Mouse (Mus musculus) heart, postnatal 0 days (tissue): ENCODE data around the gene Hoxd4. TPM values are rescaled to one million over a fixed set of nuclear protein-coding genes. Genes with fewer than 3 reads are reported as not detected.
A peak's percentile ranks its signal among the peaks of the same experiment; 100 is the strongest.

Experiments used
- ATAC-seq: fragments of 200-750 bp; cut with Nextera tagmentation; 2 replicates; pipeline ENCODE4 v1.8.0; 2017; ENCODE audit warnings: low read depth, moderate number of reproducible peaks, moderate library complexity; ENCODE audit not compliant: insufficient read depth
- DNase-seq: peaks from one replicate; pipeline ENCODE4 v3.0.0-alpha.2; 2016; ENCODE audit warnings: low spot score
- H3K27ac ChIP-seq: fragments of 300-500 bp; sonication (generic); 2 replicates; pipeline ENCODE4 v1.5.1; 2014; ENCODE audit warnings: low read depth, mild to moderate bottlenecking
- H3K27me3 ChIP-seq: fragments of 300-500 bp; sonication (generic); 2 replicates; pipeline ENCODE4 v1.6.1; 2014; ENCODE audit warnings: low read length, mixed read lengths; ENCODE audit not compliant: control insufficient read depth, insufficient read depth
- H3K36me3 ChIP-seq: fragments of 300-500 bp; sonication (generic); replicated peaks from 2 replicates; pipeline ENCODE4 v1.6.1; 2014; ENCODE audit warnings: low read length, mixed read lengths; ENCODE audit not compliant: control insufficient read depth, insufficient read depth
- H3K4me1 ChIP-seq: fragments of 300-500 bp; sonication (generic); 2 replicates; pipeline ENCODE4 v1.6.1; 2014; ENCODE audit warnings: antibody characterized with exemption; ENCODE audit not compliant: control insufficient read depth, insufficient read depth
- H3K4me2 ChIP-seq: fragments of 300-500 bp; sonication (generic); 2 replicates; pipeline ENCODE4 v1.6.1; 2014; ENCODE audit warnings: low read depth, mild to moderate bottlenecking, low read length, moderate library complexity
- H3K4me3 ChIP-seq: fragments of 300-500 bp; sonication (generic); 2 replicates; pipeline ENCODE4 v1.5.1; 2014; ENCODE audit warnings: low read depth, low read length
- H3K9ac ChIP-seq: fragments of 300-500 bp; sonication (generic); replicated peaks from 2 replicates; pipeline ENCODE4 v1.6.1; 2014; ENCODE audit warnings: low read depth, low read length, mixed read lengths
- H3K9me3 ChIP-seq: fragments of 300-500 bp; sonication (generic); replicated peaks from 2 replicates; pipeline ENCODE4 v1.6.1; 2016; ENCODE audit warnings: low read length; ENCODE audit not compliant: control insufficient read depth
- CTCF ChIP-seq: IDR thresholded peaks from 2 replicates; pipeline ENCODE4 v1.5.1; 2016; ENCODE audit warnings: antibody characterized with exemption, control low read depth, low read depth
- EP300 ChIP-seq: IDR thresholded peaks from 2 replicates; pipeline ENCODE4 v1.6.1; 2016; ENCODE audit warnings: antibody characterized with exemption, low read depth
- WGBS: fragments of 180-500 bp; shearing (Covaris S2); extraction: QIAGEN DNeasy Blood & Tissue Kit; methylation state at CpG from one replicate; pipeline ENCODE4 v1.1.7; 2014; 5-methylcytosine and 5-hydroxymethylcytosine counted together
- polyA plus RNA-seq: library from polyadenylated mRNA; unstranded; fragments of >200 nt; fragmentation: Nextera tagmentation; extraction: Ambion mirVana; gene quantifications from 2 replicates; pipeline ENCODE4 v1.2.1, GENCODE M21; 2015
- total RNA-seq: library from RNA; depleted of rRNA; stranded (reverse); fragments of >200 nt; gene quantifications from 2 replicates; pipeline ENCODE4 v1.2.3, GENCODE M21; 2014; ENCODE audit warnings: low replicate concordance

Gene Hoxd4
- total and polyA plus RNA-seq, 2 experiments from 2014 or later = 0.05 TPM; not detected in 1

DNA sequence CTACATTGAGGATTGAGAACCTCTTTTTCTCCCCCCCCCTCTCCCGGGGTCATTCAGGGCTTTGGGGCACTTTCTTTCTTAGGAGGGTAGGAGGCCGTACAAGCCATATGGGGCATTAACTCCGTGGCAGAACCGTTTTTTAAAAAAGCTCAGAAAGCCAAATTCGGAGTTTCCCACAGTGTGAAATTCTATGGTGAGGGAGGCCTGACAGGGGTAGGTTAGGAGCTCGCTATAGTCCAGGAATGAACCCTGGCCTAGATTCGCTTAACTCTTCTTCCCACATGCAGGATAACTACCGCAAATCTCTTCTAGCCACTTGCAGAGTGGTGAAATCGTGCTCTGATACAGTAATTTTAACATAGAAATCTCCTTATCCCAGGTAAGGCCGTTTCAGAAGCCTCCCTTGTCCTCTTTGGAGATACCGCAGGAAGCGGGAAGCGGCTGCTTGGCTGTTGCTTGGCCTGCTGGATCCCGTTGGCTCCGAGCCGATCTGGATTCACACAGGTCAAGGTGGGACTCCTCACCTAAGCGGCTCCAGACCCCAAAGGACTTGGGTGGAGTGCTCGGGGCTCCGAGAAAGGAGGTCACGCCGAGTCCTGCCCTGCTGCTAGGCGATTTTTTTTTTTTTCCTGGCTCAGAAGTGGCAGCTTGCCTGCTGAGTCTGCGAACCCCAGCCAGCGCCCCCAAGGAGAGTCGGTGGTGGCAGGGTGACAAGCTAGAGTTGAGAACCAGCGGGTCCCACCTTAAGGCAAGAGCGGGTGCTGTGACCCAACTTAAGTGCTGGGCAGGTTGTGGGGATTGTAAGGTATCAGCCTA lies 23.5 kb downstream of the Hoxd4 start:
- Histone ChIP-seq H3K27me3 (peaks cover 100% of the 10 kb centered on the region), H3K4me2 (no peak overlapping the region), H3K4me1 (no peaks in the 10 kb centered on the region), H3K9ac (no peak overlapping the region), H3K4me3 (no peak overlapping the region), H3K9me3 (no peaks in the 10 kb centered on the region), H3K36me3 (no peaks in the 10 kb centered on the region), H3K27ac (no peak overlapping the region)
- ATAC-seq = no peak
- DNase-seq = no peak
- 6% methylated on average over 27 of the region's 27 CpGs for WGBS
- TF ChIP-seq CTCF (no peak), EP300 (no peak)

DNA sequence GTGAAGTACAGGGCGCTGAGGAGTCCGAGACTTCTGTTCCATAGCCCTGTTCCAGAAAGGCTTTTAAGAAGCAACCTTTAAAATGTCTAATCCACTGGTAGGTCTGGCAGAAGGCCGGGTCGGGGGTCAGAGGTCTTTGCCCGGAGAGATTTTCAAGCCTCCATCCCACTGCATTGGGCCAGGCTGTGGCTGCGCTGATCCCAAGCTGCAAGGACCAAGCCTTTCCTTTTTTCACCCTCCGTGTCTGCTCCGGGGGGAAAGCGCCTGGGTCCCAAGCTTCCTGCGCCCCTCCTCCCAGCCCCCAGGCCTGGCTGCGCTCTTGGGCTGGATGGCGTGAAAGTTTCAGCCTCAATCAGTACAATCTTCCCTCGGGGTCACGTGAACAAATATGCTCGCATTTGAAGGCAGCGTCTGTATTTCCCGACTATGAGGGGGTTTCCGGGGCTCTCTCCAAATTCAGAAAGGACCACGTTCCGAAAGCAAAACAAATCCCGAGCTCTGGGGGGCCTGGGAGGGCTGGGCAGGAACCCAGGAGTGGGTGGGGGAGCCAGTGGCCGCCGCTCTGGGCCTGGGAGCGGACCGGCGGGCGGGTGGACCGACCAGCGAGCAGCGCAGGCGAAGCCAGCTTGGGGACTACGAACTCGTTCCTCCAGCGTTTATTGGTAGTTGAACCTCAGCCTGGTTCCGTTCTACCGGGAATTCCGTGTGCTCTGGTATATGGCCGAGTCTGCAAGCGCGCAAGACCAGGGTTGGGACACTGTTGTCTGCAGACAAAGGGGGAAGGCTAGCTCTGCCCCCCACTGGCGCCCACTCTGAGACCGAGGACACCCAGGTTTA lies 24.3 kb downstream of the Hoxd4 start:
- Histone ChIP-seq H3K36me3 (no peaks in the 10 kb centered on the region), H3K27me3 (peaks cover 99% of the 10 kb centered on the region), H3K4me3 (peak overlapping the region; percentile 16), H3K4me1 (no peaks in the 10 kb centered on the region), H3K9me3 (no peaks in the 10 kb centered on the region), H3K27ac (no peak overlapping the region), H3K4me2 (peak overlapping the region; percentile 6), H3K9ac (no peak overlapping the region)
- ATAC-seq (no peak), DNase-seq (no peak)
- TF ChIP-seq EP300 = no peak
- TF ChIP-seq CTCF = no peak
- 1% methylated on average over 42 of the region's 42 CpGs for WGBS

DNA sequence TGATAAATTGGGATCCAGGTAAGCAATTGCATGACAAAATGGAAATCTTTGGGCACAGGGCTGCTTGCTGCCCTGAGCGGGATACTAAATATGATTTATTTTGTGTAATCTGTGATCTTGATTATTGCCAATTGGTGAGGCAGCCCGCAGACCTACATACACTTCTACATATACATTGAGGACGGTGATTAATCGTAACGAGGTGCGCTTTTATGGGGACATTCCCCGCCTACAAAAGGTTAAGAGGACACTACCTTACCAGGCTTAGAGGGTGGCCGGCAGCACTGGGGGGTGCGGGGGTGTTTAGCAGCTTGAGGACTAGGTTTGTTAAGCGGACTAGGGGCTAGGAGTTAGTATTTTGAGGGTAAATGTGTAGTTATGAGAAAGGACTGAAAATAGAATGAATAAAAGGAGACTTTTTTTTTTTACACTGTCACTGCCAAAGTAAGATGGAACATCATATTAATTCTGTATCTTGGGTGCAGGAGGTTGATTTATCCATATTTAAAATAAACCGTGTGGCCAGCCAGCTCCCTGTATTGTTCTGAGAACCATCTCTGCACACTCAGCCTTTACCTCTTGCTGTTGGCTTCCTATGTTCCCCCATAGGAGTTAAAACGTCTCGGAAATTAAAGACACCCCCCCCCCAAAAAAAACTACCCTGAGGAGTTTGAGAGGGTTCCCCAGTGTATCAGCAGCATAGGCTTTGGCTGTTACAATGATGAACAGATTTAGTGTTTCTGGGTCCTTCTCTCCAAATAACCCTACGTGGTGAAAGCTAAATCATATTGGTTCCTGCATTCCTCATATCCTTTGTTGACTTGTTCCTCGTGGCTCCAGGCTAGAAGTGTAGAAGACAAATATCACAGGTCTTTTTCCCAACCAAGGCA lies 25.2 kb downstream of the Hoxd4 start:
- no peak overlapping the region for H3K27ac ChIP-seq
- H3K9ac ChIP-seq = no peak overlapping the region
- no peaks in the 10 kb centered on the region for H3K36me3 ChIP-seq
- H3K9me3 ChIP-seq = no peaks in the 10 kb centered on the region
- H3K4me2 ChIP-seq = no peak overlapping the region
- DNase-seq (no peak), ATAC-seq (no peak)
- H3K4me1 ChIP-seq = no peaks in the 10 kb centered on the region
- H3K4me3 ChIP-seq = peak overlapping the region; percentile 16
- WGBS = 7% methylated on average over 15 of the region's 15 CpGs
- TF ChIP-seq EP300 (no peak), CTCF (no peak)
- H3K27me3 ChIP-seq = peaks cover 99% of the 10 kb centered on the region

DNA sequence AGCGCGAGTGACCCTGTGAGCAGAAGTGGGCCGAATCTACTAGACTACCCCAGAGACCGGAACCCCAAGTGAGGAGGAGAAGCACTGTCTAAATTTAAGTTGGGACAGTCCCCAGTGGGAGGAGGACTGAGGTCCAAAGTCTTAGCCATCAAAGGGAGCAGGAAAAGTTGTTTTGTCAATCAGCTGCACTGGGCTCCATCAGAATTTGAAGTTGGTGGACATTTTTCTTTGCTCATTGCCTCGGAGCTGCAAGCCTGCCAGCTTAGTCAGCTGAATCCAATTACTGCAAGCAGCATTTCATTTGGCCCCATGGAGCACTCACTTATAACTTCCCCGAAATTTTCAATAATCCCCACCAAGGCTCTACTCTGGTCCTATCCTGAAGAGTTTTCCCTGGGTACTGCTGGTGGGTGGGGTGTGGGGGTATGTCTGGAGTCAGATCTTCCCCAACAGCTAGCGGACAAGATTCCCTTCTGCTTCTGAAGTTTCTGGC lies 25.9 kb downstream of the Hoxd4 start:
- no peak for TF ChIP-seq CTCF
- no peak for TF ChIP-seq EP300
- 7% methylated on average over 7 of the region's 7 CpGs for WGBS
- ATAC-seq = no peak

More for the DNA sequence above, 25.9 kb downstream of the Hoxd4 start:
- Histone ChIP-seq H3K4me1 (no peaks in the 10 kb centered on the region), H3K9me3 (no peaks in the 10 kb centered on the region), H3K4me3 (no peak overlapping the region), H3K27me3 (peaks cover 99% of the 10 kb centered on the region), H3K4me2 (no peak overlapping the region), H3K9ac (no peak overlapping the region), H3K36me3 (no peaks in the 10 kb centered on the region), H3K27ac (no peak overlapping the region)
- DNase-seq = no peak
